Mouse (Mus musculus): ENCODE data around the gene Lrrc23.

The Lrrc23 gene

GRCm38 (mm10) chr6:124767536-124767919 lies 12.0 kb downstream of the Lrrc23 start:
- DNase-seq = no peak

DNA sequence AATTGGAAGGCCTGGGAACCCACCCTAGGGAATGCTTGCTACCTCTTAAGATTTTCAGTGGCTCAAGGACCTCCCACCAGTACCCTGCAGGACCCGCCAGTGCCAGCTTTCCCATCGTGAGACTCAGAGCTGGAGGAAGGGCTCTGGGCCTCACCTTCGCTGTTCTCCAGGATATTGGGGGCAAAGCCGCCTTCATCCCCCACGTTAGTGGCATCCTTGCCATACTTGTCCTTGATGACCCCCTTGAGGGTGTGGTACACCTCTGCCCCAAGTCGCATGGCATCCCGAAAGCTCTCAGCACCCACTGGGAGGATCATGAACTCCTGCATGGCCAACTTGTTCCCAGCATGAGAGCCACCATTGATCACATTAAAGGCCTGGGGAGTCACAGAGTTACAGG lies 13.6 kb downstream of the Lrrc23 start:
- no peak for DNase-seq

DNA sequence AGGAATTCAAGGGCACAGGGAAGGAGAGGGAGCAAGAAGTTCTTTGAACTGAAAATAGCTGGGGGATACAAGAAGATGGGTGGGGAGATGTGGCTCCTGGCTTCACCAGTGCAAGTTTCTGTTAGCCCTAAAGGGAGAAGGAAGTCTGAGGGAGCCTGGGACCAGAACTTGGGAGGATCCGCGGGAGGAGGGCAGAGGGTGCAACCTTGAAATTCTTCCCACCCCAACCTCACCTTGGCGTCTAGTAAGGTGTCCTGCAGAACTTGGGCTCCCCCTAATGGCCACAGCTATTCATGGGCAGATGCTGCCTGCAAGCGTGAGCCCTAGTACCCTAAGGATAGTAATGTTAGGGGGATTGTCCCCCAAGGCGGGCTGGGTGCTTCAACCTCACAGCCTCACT lies 20.3 kb downstream of the Lrrc23 start:
- DNase-seq = peak; percentile 88 to 90

GRCm38 (mm10) chr6:124758849-124759232 lies 20.7 kb downstream of the Lrrc23 start:
- DNase-seq = no peak

GRCm38 (mm10) chr6:124757909-124758848 lies 21.3 kb downstream of the Lrrc23 start:
- DNase-seq = peak; percentile 75 to 77

DNA sequence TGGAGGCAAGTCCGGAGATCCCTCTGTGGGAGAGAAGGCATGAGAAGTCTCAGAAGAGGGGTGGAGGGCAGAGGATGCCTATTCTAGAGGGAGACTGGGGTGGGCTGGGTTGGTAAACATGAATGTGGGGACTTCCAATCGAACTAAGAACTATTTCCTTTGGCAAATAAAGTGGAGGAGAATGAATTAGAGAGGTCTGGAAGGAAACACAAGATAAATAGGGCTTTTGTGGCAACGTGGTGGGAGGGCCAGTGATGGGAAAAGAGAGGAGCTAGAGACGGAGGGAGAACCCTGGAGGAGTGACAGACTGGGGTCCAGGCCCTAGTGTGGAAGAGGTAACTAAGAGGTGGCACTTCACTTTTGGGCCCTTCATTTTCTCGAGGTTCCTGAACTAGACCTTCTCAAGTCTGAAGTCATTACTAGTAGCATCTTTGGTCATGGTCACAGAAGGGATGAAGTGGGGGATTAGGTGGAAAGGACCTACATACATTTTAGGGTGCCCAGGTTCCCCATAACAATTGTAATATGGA lies 22.1 kb downstream of the Lrrc23 start:
- DNase-seq = no peak

DNA sequence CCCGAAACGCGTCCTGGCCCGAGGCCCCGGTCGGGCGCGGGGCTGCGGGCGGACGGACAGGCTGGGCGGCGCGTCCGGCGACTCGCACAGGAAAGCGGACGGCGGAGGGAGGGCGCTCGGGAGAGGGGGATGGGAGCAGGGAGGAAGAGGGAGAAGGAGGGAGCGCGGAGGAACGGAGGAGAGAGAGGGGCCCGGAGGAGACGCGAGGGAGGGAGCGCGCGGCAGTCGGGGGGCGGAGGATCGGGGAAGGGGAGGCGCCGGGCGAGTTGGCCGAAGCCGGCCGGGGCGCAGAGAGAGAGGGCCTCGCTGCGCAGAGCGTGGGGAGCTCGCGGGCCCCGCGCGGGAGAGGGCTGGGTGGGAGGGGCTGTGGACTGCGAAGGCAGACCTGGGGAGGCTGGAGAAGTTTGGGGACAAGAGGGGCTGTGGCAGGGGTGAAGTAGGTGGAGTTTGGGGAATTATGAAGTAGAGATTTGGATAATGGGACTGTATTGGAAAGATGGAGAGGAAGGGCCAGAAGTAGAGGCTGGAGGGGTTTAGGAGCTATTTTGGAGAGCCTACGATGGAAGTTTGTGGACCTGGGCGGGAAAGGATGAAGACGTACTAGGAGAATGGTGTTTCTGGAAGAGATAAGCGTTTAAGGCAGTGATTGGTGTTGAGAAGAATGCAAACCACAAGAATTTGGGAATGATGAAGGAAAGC lies 22.7 kb downstream of the Lrrc23 start:
- DNase-seq = peak; percentile 86 to 91

DNA sequence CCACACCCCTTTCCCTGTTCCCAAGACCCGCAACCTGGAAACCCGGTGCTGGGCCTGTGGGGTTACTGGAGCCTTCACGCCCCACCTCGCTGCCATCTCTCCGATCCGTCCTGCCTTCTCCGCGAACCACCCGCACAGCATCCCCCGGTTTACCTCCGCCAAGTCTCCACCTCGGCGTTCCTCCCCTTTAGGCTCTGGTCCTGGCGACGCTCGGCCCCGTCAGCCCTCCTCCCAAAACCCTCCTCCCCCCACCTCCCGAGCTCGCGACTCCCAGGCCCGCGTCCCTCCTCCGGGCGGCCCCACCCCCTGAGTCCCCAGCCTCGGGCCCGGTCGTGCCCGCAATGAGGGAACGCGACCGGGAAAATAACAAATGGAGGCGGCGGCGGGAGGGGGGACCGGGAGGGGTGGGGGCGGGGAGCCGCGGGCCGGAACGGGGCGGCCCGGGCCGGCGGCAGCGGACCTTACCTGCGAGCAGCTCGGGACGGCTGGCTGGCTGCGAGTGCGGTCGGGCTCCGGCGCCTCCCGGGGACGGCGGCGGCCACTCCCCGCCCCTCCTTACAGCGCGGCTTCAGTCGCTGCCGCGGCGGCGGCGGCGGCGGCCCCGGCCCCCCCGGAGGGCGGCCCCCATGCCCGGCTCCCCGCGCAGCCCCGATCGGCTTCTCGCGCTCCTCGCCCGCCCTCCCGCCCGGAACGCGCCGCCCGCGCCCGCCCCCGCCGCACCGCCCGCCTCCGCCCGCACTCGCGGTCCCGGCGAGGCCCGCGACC lies 23.5 kb downstream of the Lrrc23 start, which contains the start of the genes Gm45234 and Atn1:
TSS of gene Gm45234 (minus strand) at position 191 of the 765 bp plus-strand sequence.
TSS of gene Atn1 (minus strand) at position 694 of the 765 bp plus-strand sequence.
- peak; percentile 76 to 78 for DNase-seq

DNA sequence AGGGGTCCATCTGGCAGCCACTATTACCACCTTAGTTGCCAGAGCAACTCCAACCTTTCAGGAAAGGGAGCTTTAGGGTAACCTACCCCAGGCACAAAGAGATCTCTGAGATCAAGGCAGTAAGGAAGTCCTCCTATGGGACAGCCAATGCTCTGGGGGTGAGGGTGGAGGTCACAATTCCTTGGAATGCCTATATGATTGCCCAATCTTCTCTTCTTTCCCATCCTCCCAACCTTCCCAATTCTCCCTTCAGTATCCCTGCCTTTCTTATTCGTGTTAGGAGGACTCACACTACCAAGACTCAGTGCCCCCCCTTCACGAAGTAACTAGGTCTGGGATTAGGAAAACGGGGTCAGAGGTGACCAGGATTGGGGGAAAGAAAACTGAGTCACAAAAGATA lies 24.2 kb downstream of the Lrrc23 start:
- DNase-seq = no peak

- no peak for DNase-seq
Observed at GRCm38 (mm10) chr6:124753861-124754260, 25.7 kb downstream of the Lrrc23 start.

- no peak for DNase-seq
Observed at GRCm38 (mm10) chr6:124750405-124750804, 29.1 kb downstream of the Lrrc23 start.

GRCm38 (mm10) chr6:124746654-124747632 lies 32.6 kb downstream of the Lrrc23 start:
- DNase-seq = peak in 1 of 2 experiments; percentile 39

DNA sequence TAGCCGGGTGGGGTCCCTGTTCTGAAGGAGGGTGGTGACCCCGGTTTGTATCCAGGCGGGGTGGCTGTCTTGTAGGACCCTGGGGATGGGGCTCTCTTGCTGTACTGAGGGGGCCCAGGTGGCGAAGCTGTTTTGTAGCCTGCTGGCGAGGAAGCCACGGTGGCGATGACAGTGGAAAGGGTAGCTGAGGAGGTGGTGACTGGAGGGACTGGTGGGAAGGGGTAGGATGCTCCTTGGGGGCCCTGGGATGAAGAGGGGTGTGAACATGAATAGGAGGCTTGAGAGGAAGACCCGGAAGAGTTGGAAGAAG lies 33.3 kb downstream of the Lrrc23 start:
- DNase-seq = peak in 1 of 2 experiments; percentile 51

DNA sequence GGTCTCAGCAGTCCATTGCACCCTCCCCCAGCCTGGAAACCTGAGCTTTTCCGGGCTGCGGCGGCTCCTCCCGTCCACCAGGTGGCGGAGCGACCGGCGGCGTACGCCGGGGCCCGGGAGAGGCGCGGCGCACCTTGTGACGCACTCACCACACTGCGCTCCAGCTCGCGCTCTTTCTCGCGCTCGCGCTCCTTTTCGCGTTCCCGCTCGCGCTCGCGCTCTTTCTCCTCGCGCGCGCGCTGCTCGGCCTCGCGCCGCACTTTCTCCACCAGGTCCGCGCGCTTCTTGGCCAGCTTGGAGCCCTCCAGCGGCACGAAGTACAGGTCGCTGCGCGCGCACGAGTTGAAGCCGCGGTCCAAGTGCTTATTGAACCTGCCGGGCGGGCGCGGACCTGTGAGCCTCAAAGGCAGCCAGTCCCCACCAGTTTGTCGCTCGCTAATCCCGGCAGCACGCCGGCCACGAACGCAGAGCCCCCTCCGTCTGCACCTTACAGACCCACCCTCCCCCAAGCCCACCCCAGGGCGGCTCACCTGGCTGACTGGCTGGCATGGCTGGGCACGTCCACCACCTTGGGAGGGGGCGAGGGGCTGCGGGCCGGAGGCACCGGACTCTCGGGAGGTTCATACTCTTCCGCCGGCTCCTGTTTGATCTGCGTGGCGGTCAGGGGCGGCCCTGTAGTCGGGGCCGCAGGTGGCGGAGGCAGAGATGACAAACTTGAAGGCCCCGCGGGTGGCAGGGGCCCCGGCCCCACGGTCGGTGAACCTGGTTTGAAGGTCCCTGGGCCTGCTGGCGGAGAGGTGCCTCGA lies 33.8 kb downstream of the Lrrc23 start:
- DNase-seq = peak; percentile 94 to 98

DNA sequence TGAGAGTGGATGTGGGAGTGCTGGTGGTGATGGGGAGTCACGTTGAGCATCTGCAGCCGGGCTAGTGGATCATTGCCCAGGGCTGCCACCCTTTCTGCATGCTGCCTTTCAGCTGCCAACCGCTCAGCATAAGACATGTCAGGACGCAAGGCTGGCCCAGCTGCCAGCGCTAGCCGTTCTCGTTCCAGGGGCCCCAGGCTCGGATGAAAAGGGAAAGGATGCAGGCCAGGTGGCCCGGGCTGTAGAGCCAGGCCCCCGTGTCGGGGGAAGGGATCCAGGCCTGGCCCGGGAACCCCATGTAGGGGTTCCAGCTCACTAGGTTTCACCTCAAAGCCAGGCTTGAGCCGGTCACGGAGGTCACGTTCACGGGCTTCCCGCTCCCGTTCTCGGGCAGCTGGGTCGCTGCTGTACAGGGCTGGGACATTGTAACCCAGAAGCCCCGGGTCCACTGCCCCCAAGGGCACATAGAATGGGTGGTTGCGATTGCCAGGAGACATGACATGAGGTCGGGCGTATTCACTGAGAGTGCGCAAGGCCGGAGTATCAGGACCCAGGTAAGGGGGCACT lies 34.7 kb downstream of the Lrrc23 start:
- DNase-seq = peak; percentile 65 to 72

- peak; percentile 17 to 37 for DNase-seq
Observed at GRCm38 (mm10) chr6:124743647-124744046, 35.9 kb downstream of the Lrrc23 start.

GRCm38 (mm10) chr6:124742839-124743514 lies 36.5 kb downstream of the Lrrc23 start:
- peak; percentile 31 to 36 for DNase-seq

DNA sequence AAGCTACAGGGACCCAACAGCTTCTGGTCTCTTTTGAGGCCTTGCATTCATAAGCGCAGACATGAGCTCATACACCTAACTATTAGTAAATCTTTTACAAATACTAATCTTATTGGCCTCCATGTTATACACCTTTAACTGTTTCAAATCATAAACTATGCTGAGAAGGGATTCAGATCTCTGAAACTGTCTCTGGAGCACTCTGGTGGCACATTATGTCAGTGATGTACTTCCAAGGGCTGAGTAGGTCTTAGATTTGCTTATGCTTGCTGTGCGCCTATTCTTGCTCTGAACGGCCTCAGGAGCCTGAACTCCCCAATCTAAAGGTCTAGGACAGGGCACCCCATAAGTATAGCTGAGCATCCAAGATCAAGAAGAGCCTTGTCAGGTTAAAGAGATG lies 37.7 kb downstream of the Lrrc23 start:
- DNase-seq = peak in 1 of 2 experiments; percentile 24

DNA sequence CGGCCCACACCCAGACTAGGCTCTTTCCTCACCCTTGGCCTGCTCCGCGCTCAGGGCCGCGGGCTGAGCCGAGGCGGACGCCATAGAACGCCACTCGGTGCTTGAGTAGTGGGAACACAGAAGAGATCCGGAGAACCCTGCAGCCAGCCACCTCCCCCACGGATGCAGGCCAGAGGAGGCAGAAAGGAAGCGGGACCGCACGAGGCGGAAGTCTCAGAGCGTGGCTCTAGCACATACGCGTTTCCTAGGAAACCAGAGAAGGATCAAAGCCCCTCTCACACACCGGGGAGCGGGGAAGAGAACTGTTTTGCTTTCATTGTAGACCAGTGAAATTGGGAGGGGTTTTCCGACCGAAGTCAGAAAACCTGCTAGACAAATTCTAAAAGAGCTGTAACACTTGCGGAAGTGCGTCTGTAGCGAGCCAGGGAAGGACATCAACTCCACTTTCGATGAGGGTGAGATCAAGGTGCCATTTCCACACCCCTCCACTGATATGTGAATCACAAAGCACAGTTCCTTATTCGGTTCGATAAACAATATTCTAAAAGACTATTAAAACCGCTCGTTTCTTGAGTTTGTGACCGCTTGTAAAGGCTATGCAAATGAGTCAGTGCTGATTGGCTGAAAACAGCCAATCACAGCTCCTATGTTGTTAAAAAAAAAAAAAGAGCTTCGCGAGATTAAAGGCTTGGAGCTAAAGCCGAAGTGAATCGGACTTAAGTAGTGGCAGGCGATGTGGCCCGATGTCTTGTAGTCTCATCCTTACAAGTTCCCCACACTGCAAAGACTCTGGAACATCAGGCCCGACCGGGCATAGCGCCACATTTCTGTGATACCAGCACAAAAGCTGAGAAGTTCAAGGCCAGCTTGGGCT lies 38.4 kb downstream of the Lrrc23 start, which contains the start of gene Grcc10:
TSS of gene Grcc10 (minus strand) at position 487 of the 874 bp plus-strand sequence.
- DNase-seq = peak; percentile 84 to 88
